Mouse (Mus musculus) layer of hippocampus, adult 11-12 months (tissue): Measurements from ENCODE around the gene Dnah6.

Experiments
- DNase-seq: peaks from one replicate; pipeline ENCODE4 v3.0.0; 2022; ENCODE audit warnings: low spot score

The Dnah6 gene

DNA sequence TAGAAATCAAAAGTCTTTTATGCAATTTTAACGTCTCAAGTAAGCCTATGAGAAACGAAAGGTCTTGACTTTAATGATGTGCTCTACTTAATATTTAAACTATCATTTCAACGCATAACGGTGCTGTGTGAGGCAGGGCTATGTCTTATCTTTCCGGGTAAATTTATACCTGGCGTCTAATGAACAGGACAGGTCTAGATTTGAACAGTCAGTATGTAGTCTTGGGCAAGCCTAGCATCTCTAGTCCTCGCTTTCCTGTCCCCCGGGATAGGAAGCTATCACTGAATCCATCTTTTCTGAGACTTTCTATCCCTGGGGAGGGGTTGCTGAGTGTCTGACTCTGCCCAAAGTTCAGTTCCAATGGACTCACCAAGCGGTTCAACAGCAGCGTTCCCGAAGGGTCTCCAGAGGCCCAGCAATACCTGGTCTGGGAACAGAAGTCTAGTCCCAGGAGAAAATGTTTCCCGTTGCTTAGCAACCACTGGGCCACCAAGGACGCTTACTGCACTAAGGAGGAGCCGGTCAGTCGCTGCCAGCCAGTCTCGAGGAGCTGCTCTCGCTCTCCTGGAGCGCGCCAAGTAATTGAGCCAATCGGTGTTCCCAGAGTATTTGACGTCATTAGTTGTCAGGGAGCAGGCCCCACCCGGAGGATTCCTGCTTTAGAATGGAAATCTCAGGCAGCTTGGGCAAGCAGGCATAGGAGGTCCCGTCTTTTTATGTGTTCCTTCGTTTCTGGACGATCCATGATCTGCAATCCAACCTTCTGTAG lies at the start of gene Dnah6:
TSS of gene Dnah6 (minus strand) at position 463 of the 769 bp plus-strand sequence.
- peak; percentile 91 for DNase-seq

GRCm38 (mm10) chr6:73269374-73269773 lies 47.9 kb upstream of the Dnah6 start:
- DNase-seq: no peak

- DNase-seq: no peak
These were observed 46.4 kb upstream of the Dnah6 start for GRCm38 (mm10) chr6:73267738-73268311.

DNA sequence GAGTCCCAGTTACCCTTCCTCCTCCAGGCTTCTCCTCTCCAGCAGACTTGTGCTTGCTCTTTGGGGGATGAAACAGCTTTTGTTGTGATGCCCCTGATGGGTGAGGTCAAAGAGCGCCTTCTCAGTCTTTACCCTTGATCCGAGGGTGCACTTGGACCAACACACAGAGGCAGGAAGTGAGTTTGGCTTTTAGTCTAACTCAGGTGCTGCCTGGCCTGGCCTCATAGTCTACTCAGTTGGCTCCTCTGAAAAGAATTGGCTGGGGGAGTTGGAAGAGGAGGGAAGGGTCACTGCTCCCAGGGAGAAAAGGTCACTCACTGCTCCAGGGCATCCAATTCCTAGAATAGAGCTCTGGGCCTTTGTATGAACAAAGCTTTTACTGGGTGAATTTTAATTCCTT lies 43.4 kb upstream of the Dnah6 start:
- no peak for DNase-seq

- peak; percentile 26 for DNase-seq
These were observed 38.7 kb upstream of the Dnah6 start for GRCm38 (mm10) chr6:73260110-73260509.

- no peak for DNase-seq
These were observed 35.6 kb upstream of the Dnah6 start for GRCm38 (mm10) chr6:73257068-73257467.

DNA sequence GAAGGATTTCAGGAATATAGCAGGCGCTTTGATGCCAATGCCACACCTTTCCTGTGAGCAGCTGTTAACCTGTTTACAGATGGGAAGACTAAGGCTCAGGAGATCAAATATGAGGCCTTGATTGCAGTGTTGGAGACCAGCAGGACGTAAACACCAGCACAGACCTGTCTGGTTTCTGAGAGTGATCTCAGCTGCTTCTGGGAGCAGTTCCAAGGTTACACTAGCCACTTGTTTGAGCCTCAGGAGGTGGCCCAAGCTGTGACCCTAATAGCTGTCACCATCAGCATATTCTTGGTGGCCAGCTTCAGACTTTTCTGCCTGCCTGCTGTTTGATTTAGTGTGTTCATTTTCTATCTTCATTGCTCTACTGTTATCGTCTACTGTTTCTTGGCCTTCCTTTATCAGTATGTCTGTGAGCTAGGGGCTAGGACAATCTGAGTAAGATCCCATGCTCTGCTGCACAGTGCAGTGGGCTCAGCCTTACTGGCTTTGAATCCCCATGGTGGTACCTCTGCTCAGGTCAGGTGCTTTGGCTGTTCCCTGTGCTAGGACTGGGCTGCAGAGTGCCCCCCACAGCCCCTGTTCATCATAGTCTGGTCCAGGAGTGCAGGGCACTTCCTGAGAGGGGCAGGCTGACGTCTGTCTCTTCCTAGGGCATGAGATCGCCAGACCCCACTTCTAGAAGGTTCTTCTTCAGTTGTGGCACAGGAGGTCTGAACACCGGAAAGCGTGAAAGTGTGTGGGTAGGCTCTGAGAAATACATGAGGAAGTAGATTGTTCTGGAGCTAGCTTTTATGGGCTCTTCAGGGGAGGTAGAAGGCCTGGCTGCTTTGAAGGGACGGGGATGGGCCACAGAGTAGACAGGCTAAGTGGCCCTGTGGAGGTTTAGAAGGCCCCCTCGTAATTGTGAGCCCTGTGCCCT lies 33.1 kb upstream of the Dnah6 start:
- DNase-seq: no peak

- DNase-seq: no peak
These were observed 32.1 kb upstream of the Dnah6 start for GRCm38 (mm10) chr6:73253584-73253983.

DNA sequence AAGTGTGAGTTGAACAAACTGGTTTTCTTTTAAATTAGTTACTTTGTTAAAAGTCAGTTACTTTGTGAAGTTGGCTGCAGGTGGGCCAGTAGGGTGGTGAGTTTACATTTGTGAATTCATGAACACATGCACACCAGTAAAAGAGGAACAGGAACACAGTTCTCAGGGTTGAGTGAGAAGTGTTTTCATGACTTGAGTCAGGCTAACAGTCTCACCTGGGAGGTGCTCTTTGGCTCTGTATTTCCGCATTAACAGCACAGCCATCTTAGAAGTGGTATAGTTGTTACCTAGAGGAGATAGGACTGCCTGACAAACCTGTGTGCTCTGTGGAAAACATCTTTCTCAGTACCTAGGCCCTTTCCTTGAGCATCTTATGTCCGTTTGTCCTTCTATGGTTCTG lies 31.6 kb upstream of the Dnah6 start:
- no peak for DNase-seq

GRCm38 (mm10) chr6:73252396-73252795 lies 30.9 kb upstream of the Dnah6 start:
- DNase-seq: no peak

- no peak for DNase-seq
These were observed 29.9 kb upstream of the Dnah6 start for GRCm38 (mm10) chr6:73251336-73251735.

DNA sequence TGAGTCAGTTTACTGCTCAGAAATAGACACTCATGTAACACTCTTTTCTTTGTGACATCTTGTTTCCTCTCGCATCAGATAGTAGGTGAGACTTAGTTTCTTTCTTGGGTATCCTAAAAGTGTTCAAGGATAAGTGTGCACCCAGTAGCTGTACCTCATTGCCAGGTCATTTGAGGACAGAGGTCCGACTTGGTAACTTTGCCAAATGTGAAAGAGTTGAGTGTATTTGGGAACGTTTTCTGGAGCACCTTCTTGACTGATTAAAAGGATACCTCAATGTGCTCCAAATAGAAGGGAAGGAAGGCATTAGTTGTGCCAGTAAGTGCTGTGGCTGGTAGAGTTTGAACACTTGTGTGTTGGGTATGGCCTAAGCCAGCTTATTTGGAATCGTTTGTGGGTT lies 28.4 kb upstream of the Dnah6 start:
- DNase-seq: no peak

DNA sequence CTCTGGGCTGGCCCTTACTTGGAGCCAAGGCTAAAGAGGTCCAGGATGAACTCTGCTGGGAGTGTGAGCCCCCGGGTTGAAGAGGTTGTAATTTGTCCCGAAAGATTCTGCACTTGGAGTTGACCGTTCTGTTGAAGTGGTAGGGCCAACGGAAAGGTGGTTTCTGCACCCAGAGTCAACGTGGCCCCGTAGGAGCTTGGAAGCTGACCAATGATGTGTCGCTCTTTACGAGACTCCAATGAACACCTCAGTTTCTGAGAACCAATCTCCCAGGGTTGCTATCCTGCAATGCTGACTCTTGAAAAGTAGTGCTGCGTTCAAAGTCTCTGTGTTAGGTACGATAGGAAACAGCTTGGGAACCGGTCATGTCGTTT lies 27.6 kb upstream of the Dnah6 start:
- no peak for DNase-seq

- DNase-seq: peak; percentile 91
These were observed 27.0 kb upstream of the Dnah6 start, which contains the start of gene Suclg1 for GRCm38 (mm10) chr6:73248237-73249048. TSS of gene Suclg1 (plus strand) at chr6:73248382.

DNA sequence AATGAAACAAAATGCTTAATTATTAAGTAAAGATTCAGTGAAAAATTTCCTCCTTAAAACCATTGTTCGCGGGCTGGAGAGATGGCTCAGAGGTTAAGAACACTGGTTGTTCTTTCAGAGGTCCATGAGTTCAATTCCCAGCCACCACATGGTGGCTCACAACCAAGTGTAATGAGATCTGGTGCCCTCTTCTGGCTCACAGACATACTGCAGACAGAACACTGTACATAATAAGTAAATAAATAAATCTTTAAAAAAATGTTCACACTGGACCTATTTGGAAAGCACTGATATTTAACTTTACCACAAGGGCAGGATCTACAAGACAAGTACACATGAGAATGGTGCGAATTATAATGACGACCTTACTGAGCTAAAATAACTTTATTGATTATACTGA lies 26.0 kb upstream of the Dnah6 start:
- peak; percentile 25 for DNase-seq

- no peak for DNase-seq
These were observed 25.4 kb upstream of the Dnah6 start for GRCm38 (mm10) chr6:73246821-73247220.

DNA sequence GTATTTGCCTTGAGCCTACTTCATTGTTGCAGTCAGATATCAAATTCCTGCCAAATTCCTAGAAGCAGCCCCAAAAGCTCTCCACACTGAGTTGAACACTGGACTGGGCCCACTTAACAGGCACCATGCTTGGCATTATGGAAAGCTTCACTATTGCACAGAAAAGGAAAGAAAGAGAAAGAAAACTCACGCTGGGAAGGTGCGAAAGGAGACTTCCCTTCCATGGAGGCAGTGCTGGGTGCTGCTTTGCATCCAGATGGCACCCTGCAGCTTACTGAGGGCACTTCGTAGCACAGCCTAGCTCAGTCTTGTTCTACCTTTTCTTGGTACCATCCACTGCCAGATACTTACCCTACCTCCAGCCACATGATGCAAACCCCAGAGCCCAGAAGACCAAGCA lies 14.2 kb upstream of the Dnah6 start:
- no peak for DNase-seq

- no peak for DNase-seq
These were observed 12.9 kb upstream of the Dnah6 start for GRCm38 (mm10) chr6:73234302-73234900.

GRCm38 (mm10) chr6:73233202-73233726 lies 11.8 kb upstream of the Dnah6 start:
- DNase-seq: no peak

GRCm38 (mm10) chr6:73232152-73232584 lies 10.7 kb upstream of the Dnah6 start:
- DNase-seq: no peak

- DNase-seq: no peak
These were observed 7.4 kb upstream of the Dnah6 start for GRCm38 (mm10) chr6:73228881-73229280.
